8 mouse cellular contexts compared by ENCODE assay signal in the genomic region with DNA sequence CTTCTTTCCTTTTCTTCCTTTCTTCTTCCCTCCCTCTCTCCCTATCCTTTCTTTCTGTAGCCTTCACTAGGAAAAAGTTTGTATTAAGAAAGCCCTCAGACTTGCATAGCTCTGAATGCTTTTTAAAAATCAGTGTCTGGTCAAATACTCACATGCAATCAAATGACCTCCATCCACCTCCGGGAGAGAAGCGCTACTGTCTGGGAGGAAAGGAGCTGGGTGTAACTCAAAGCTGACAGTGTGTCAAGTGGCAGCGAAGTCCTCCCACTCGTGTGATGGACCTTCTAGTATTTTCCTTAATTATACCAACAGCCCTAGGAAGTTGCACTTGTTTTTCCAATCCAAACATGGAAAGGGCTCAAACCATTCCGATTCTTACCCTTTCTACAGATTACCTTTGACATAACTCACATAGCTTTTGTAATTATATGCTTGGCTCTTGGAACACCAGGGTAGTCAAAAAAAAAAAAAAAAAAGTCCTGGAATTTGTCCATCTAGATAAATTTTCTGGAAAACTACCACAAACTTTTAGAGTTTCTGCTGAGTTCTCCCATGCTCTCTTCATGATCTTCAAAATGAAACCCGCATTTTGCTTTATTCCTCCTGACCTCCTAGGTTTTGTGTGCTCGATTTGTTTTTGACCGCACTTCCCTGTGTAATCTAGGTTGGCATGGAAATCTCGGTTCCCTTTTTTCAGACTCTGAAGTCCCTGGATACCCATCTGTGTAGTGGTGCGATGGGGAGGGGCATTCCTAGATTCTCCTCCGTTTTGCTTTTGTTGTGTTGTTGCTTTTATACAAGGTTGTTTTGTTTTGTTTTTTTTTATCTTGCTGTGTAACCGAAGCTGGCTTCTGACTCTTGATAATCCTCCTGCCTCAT. TPM values are rescaled to one million over a fixed set of nuclear protein-coding genes. Genes with fewer than 3 reads are reported as not detected.
DNase-seq lines count a peak whose midpoint lies in the region; ATAC-seq lines count a peak whose summit lies in the region.

Gene St3gal6, minus strand, starts transcription at position 272 of the 879 bp plus-strand sequence.

- H3K9ac ChIP-seq in lung, embryonic 16.5 days (ENCODE audit: low read length) = peak within 1 kb of the TSS; percentile 90
- H3K9ac ChIP-seq in embryonic facial prominence, embryonic 13.5 days = peak within 1 kb of the TSS; percentile 85
- H3K9ac ChIP-seq in heart, embryonic 13.5 days = peak within 1 kb of the TSS; percentile 95
- peak within 1 kb of the TSS; percentile 80 for H3K9ac ChIP-seq in neural tube, embryonic 15.5 days (replicated peaks)

- DNase-seq in lung, adult 18-20 months = no peak
- no peak for DNase-seq in left cerebral cortex, postnatal 36 days (ENCODE audit: low spot score in 2 of 2)
- DNase-seq in thymus, postnatal 14 days = no peak

- no peaks in the 10 kb centered on the region for H3K36me3 ChIP-seq in lung, embryonic 16.5 days (ENCODE audit: control insufficient read depth, insufficient read depth, low read length)
- no peaks in the 10 kb centered on the region for H3K36me3 ChIP-seq in embryonic facial prominence, embryonic 13.5 days
- H3K36me3 ChIP-seq in heart, embryonic 13.5 days = no peaks in the 10 kb centered on the region
- H3K36me3 ChIP-seq in neural tube, embryonic 15.5 days = no peaks in the 10 kb centered on the region

- peaks cover 4% of the 10 kb centered on the region; the same call in 1 of the 2 replicates for H3K9me3 ChIP-seq in lung, embryonic 16.5 days (ENCODE audit: control insufficient read depth, low read length)
- peaks cover 4% of the 10 kb centered on the region; the same call in 1 of the 2 replicates for H3K9me3 ChIP-seq in embryonic facial prominence, embryonic 13.5 days
- H3K9me3 ChIP-seq in heart, embryonic 13.5 days = no peaks in the 10 kb centered on the region
- H3K9me3 ChIP-seq in neural tube, embryonic 15.5 days (replicated peaks) = no peaks in the 10 kb centered on the region

- WGBS in lung, embryonic 16.5 days = 80% methylated on average over 12 of the region's 12 CpGs
- WGBS in embryonic facial prominence, embryonic 13.5 days = 87% methylated on average over 12 of the region's 12 CpGs
- 74% methylated on average over 12 of the region's 12 CpGs for WGBS in heart, embryonic 13.5 days
- 90% methylated on average over 12 of the region's 12 CpGs for WGBS in neural tube, embryonic 15.5 days

- H3K4me3 ChIP-seq in lung, embryonic 16.5 days (ENCODE audit: low read length) = peak within 1 kb of the TSS; percentile 82
- peak within 1 kb of the TSS; percentile 84 for H3K4me3 ChIP-seq in embryonic facial prominence, embryonic 13.5 days
- peak within 1 kb of the TSS; percentile 66 for H3K4me3 ChIP-seq in heart, embryonic 13.5 days
- H3K4me3 ChIP-seq in neural tube, embryonic 15.5 days (replicated peaks) = peak within 1 kb of the TSS; percentile 82

- peaks cover 6% of the 10 kb centered on the region for H3K4me1 ChIP-seq in lung, embryonic 16.5 days (replicated peaks; ENCODE audit: control insufficient read depth, insufficient read depth, low read length)
- H3K4me1 ChIP-seq in embryonic facial prominence, embryonic 13.5 days = peaks cover 11% of the 10 kb centered on the region
- H3K4me1 ChIP-seq in heart, embryonic 13.5 days = peaks cover 32% of the 10 kb centered on the region
- peaks cover 16% of the 10 kb centered on the region for H3K4me1 ChIP-seq in neural tube, embryonic 15.5 days

- intact Hi-C loops in left cerebral cortex, postnatal 36 days (cut with DNase I) = no loop called here

- H3K4me2 ChIP-seq in lung, embryonic 16.5 days (ENCODE audit: low read depth, low read length) = peak within 1 kb of the TSS; percentile 96
- peak within 1 kb of the TSS; percentile 85 for H3K4me2 ChIP-seq in embryonic facial prominence, embryonic 13.5 days
- peak within 1 kb of the TSS; percentile 85 for H3K4me2 ChIP-seq in heart, embryonic 13.5 days
- peak within 1 kb of the TSS; percentile 90 for H3K4me2 ChIP-seq in neural tube, embryonic 15.5 days

- peak within 1 kb of the TSS; percentile 86 for H3K27ac ChIP-seq in lung, embryonic 16.5 days (ENCODE audit: low read length)
- peak within 1 kb of the TSS; percentile 72 for H3K27ac ChIP-seq in embryonic facial prominence, embryonic 13.5 days
- peak within 1 kb of the TSS; percentile 89 for H3K27ac ChIP-seq in heart, embryonic 13.5 days (replicated peaks)
- peak within 1 kb of the TSS; percentile 82 for H3K27ac ChIP-seq in neural tube, embryonic 15.5 days (replicated peaks)

- no peak for ATAC-seq in lung, embryonic 16.5 days (ENCODE audit: low read depth)
- no peak for ATAC-seq in embryonic facial prominence, embryonic 13.5 days (ENCODE audit: insufficient number of reproducible peaks, insufficient read depth, low FRiP score, low TSS enrichment, low read depth)
- ATAC-seq in heart, embryonic 13.5 days (ENCODE audit: extremely low read depth, insufficient number of reproducible peaks, low FRiP score, low TSS enrichment) = no peak
- ATAC-seq in neural tube, embryonic 15.5 days (ENCODE audit: low FRiP score) = no peak
- no peak for ATAC-seq in activated CD4-positive, CD25-positive, alpha-beta regulatory T cell, adult 4 months

- no peaks in the 10 kb centered on the region for H3K27me3 ChIP-seq in lung, embryonic 16.5 days (ENCODE audit: control insufficient read depth, insufficient read depth, low read depth, low read length)
- H3K27me3 ChIP-seq in embryonic facial prominence, embryonic 13.5 days = no peaks in the 10 kb centered on the region
- H3K27me3 ChIP-seq in heart, embryonic 13.5 days (replicated peaks) = no peaks in the 10 kb centered on the region
- peaks cover 6% of the 10 kb centered on the region; the same call in 1 of the 2 replicates for H3K27me3 ChIP-seq in neural tube, embryonic 15.5 days (replicated peaks)

RNA-seq across cellular contexts. Expression of gene St3gal6, which starts in this region (rescaled TPM):
- 33.7 and 34.7 TPM in 2 replicates for polyA plus RNA-seq in lung, embryonic 16.5 days (2015; fragmentation: Nextera tagmentation; extraction: Ambion mirVana)
- 11.7 and 14.7 TPM in 2 replicates for polyA plus RNA-seq in embryonic facial prominence, embryonic 13.5 days (2015; fragmentation: Nextera tagmentation; extraction: Ambion mirVana)
- polyA plus RNA-seq in heart, embryonic 13.5 days (2015; fragmentation: Nextera tagmentation; extraction: Ambion mirVana) = 13.8 and 16.0 TPM in 2 replicates
- total RNA-seq in left cerebral cortex, postnatal 36 days (2021) = 10 to 100 TPM; 20.2 to 22.9 TPM
- 12.1 and 16.3 TPM in 2 replicates for polyA plus RNA-seq in neural tube, embryonic 15.5 days (2015; fragmentation: Nextera tagmentation; extraction: Ambion mirVana)
- polyA plus RNA-seq in activated CD4-positive, CD25-positive, alpha-beta regulatory T cell, adult 4 months (2017; shearing (Covaris generic)) = 1 to 10 TPM; 4.6 to 7.4 TPM
